Mouse (Mus musculus): ENCODE measurements around the gene Gm17654.
"Not testable (repeated sequence)": the region's sequence is repeated elsewhere in the genome, so short reads cannot be mapped to it uniquely, and the experiment has no call there.

Gm17654 gene

GRCm38 (mm10) chr14:43579046-43579445 lies at the start of gene Gm17654:
Gene Gm17654, minus strand, starts transcription at chr14:43579146.
- not testable (repeated sequence) for DNase-seq (ENCODE audit: low read depth, low spot score)

GRCm38 (mm10) chr14:43607913-43608312 lies 29.0 kb upstream of the Gm17654 start, which contains the start of gene Gm10375:
Gene Gm10375, minus strand, starts transcription at chr14:43608013.
- not testable (repeated sequence) for DNase-seq (ENCODE audit: low read depth, low spot score)

- DNase-seq (ENCODE audit: low read depth, low spot score): not testable (repeated sequence)
Observed at GRCm38 (mm10) chr14:43577969-43578368, 977 bp downstream of the Gm17654 start.

GRCm38 (mm10) chr14:43552271-43552670 lies 26.7 kb downstream of the Gm17654 start:
- not testable (repeated sequence) for DNase-seq (ENCODE audit: low read depth, low spot score)

GRCm38 (mm10) chr14:43546281-43546680 lies 32.7 kb downstream of the Gm17654 start:
- DNase-seq (ENCODE audit: low read depth, low spot score): not testable (repeated sequence)

- DNase-seq (ENCODE audit: low read depth, low spot score): not testable (repeated sequence)
Observed at GRCm38 (mm10) chr14:43543276-43543675, 35.7 kb downstream of the Gm17654 start, which contains the start of gene Gm5799. Gene Gm5799, plus strand, starts transcription at chr14:43543576.

- not testable (repeated sequence) for DNase-seq (ENCODE audit: low read depth, low spot score)
Observed at GRCm38 (mm10) chr14:43538144-43538543, 40.8 kb downstream of the Gm17654 start.

- not testable (repeated sequence) for DNase-seq (ENCODE audit: low read depth, low spot score)
Observed at GRCm38 (mm10) chr14:43532387-43532786, 46.6 kb downstream of the Gm17654 start.

- DNase-seq (ENCODE audit: low read depth, low spot score): not testable (repeated sequence)
Observed at GRCm38 (mm10) chr14:43532011-43532383, 46.9 kb downstream of the Gm17654 start.

GRCm38 (mm10) chr14:43531052-43532010 lies 47.6 kb downstream of the Gm17654 start:
- DNase-seq (ENCODE audit: low read depth, low spot score): not testable (repeated sequence)
